Mouse (Mus musculus) neural tube, embryonic 11.5 days (tissue): ENCODE measurements at regions not wholly inside any gene's neighbourhood (a gene's known extent, or its start where the extent isn't known, plus 50 kb on each side); places are given as distances from the start of the nearest gene placed in this dataset.

ENCODE experiments used
- ATAC-seq: fragments of 200-750 bp; cut with Nextera tagmentation; 2 replicates; pipeline ENCODE4 v1.8.0; 2017; ENCODE audit warnings: moderate number of reproducible peaks, mild to moderate bottlenecking, moderate TSS enrichment, moderate library complexity; ENCODE audit not compliant: insufficient read depth, low FRiP score, low TSS enrichment
- DNase-seq: peaks from one replicate; pipeline ENCODE4 v3.0.0-alpha.2; 2015; ENCODE audit warnings: low spot score
- H3K27ac ChIP-seq: fragments of 300-500 bp; sonication (generic); 2 replicates; pipeline ENCODE4 v1.5.1; 2014; ENCODE audit warnings: low read depth, mild to moderate bottlenecking, low read length
- H3K27me3 ChIP-seq: fragments of 300-500 bp; sonication (generic); 2 replicates; pipeline ENCODE4 v1.6.1; 2014; ENCODE audit warnings: mild to moderate bottlenecking, low read length, mixed read lengths; ENCODE audit not compliant: control insufficient read depth, insufficient read depth
- H3K36me3 ChIP-seq: fragments of 300-500 bp; sonication (generic); 2 replicates; pipeline ENCODE4 v1.6.1; 2014; ENCODE audit warnings: mild to moderate bottlenecking, low read length, moderate library complexity, mixed read lengths; ENCODE audit not compliant: control insufficient read depth, insufficient read depth
- H3K4me1 ChIP-seq: fragments of 300-500 bp; sonication (generic); 2 replicates; pipeline ENCODE4 v1.6.1; 2014; ENCODE audit warnings: low read length, mixed read lengths; ENCODE audit not compliant: control insufficient read depth, insufficient read depth
- H3K4me2 ChIP-seq: fragments of 300-500 bp; sonication (generic); 2 replicates; pipeline ENCODE4 v1.6.1; 2014; ENCODE audit warnings: low read depth, mild to moderate bottlenecking, moderate library complexity
- H3K4me3 ChIP-seq: fragments of 300-500 bp; sonication (generic); 2 replicates; pipeline ENCODE4 v1.5.1; 2014; ENCODE audit warnings: low read depth, low read length
- H3K9ac ChIP-seq: fragments of 300-500 bp; sonication (generic); 2 replicates; pipeline ENCODE4 v1.6.1; 2014; ENCODE audit warnings: mild to moderate bottlenecking, low read length
- H3K9me3 ChIP-seq: fragments of 300-500 bp; sonication (generic); 2 replicates; pipeline ENCODE4 v1.6.1; 2016; ENCODE audit warnings: low read length; ENCODE audit not compliant: control insufficient read depth
- WGBS: fragments of 180-500 bp; shearing (Covaris S2); extraction: QIAGEN DNeasy Blood & Tissue Kit; methylation state at CpG from one replicate; pipeline ENCODE4 v1.1.7; 2014; 5-methylcytosine and 5-hydroxymethylcytosine counted together

DNA sequence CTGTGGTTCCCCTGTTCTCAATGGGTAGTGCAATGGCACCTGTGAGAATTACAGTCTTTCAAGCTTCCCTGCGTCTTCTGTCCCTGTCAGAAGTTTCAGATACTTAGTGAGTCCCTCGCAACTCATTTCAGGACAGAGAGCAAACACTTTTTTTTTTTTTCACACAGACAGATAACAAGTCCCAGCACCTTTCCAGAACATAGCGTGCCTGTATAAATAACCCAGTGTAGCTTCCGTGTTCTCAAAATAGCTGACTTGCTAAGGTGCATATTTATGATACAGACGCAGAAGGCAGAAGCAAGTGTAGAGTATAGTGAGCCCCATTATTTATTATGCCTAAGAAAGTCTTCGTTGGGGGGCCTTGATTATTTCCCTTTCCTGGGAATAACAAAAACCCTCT, 929.4 kb downstream of the Robo2 start:
- Histone ChIP-seq H3K4me3 (no peak overlapping the region), H3K27me3 (no peaks in the 10 kb centered on the region), H3K4me2 (no peak overlapping the region), H3K36me3 (no peaks in the 10 kb centered on the region), H3K9me3 (no peaks in the 10 kb centered on the region), H3K4me1 (no peaks in the 10 kb centered on the region), H3K27ac (no peak overlapping the region), H3K9ac (no peak overlapping the region)
- DNase-seq = no peak
- ATAC-seq = no peak
- WGBS = 65% methylated on average over 6 of the region's 6 CpGs

DNA sequence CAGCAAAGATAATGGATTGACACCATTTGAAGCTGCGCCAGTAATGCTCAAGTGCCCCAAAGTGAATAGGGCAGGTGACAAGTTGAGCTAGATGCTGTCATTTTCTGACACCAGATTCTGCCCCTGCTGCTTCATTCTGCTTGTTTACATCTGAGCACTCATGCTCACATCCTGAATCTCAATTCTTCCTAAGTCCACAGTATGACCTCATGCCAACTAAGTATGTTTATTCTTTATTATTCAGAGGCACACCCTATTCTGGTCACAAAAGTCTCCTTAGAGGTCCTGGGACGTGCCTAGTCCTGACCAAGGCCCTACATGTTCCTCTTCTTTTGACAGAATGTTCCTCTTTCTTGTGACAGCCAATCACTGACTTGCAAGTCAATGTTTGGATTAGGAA, 938.1 kb downstream of the Robo2 start:
- Histone ChIP-seq H3K9me3 (no peaks in the 10 kb centered on the region), H3K27ac (no peak overlapping the region), H3K36me3 (no peaks in the 10 kb centered on the region), H3K4me2 (no peak overlapping the region), H3K4me1 (no peaks in the 10 kb centered on the region), H3K4me3 (no peak overlapping the region), H3K27me3 (no peaks in the 10 kb centered on the region), H3K9ac (no peak overlapping the region)
- ATAC-seq (no peak), DNase-seq (no peak)
- 79% methylated on average over 2 of the region's 2 CpGs for WGBS

DNA sequence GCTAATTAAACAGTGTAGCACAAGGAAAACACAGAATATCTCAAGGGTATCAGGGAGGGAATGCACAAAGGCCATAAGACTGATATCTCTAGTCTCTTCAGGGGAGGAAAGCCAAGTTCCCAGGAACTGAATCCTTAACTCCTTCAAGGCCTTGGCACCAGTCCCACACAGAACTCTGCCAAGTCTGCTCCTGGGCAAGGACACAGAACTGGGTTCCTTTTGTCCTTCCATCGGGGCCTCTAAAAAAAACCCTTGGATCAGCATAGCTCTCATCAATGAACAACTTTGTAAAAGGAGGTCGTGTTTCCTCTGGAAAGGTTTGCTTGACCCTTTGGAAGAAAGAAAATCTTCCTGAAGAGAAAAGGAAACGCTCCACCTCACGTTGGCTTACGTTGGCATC, 940.1 kb downstream of the Robo2 start:
- Histone ChIP-seq H3K4me2 (no peak overlapping the region), H3K27ac (no peak overlapping the region), H3K4me3 (no peak overlapping the region), H3K9me3 (no peaks in the 10 kb centered on the region), H3K9ac (no peak overlapping the region), H3K27me3 (no peaks in the 10 kb centered on the region), H3K4me1 (no peaks in the 10 kb centered on the region), H3K36me3 (no peaks in the 10 kb centered on the region)
- DNase-seq (no peak), ATAC-seq (no peak)
- WGBS = 83% methylated on average over 5 of the region's 5 CpGs

DNA sequence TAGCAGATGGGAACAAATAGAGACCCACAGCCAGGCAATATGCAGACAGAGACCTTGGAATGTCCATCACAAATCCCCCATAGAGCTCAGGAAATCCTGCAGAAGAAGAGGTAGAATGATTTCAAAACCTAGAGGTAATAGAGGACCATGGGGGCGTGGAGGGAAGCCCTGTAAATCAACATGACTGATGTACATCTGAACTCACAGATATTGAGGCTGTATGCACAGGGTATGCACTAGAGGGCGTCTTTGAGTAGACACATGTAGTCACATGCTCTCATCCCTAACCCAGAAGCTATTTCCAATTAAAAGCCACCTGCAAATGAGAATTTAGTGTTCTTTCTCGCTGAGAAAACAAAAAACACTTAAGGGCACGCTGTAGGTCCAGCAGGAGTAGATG, 941.1 kb downstream of the Robo2 start:
- Histone ChIP-seq H3K4me2 (no peak overlapping the region), H3K4me1 (no peaks in the 10 kb centered on the region), H3K9ac (no peak overlapping the region), H3K4me3 (no peak overlapping the region), H3K36me3 (no peaks in the 10 kb centered on the region), H3K9me3 (no peaks in the 10 kb centered on the region), H3K27ac (no peak overlapping the region), H3K27me3 (no peaks in the 10 kb centered on the region)
- ATAC-seq = no peak
- 59% methylated on average over 4 of the region's 4 CpGs for WGBS
- DNase-seq = no peak

DNA sequence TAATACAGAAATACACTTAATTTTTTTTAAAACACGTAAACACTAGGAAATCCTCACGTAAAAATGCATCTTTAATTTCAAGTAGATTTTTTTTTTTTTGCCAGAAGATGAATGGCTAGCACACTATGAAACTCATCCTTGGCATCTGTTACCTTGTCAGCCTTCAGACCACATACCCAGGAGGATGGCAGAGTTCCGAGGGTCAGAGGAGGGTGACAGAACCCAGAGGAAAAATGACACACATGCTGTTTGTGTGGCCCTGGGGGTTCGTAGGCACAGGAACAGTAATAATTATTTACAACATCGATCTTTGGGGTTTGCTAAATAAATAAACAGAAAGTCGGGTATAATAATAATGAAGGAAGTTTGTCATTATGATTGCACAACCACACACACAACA, 945.3 kb downstream of the Robo2 start:
- no peaks in the 10 kb centered on the region for H3K27me3 ChIP-seq
- no peaks in the 10 kb centered on the region for H3K36me3 ChIP-seq
- H3K9ac ChIP-seq = no peak overlapping the region
- H3K4me3 ChIP-seq = no peak overlapping the region
- no peak overlapping the region for H3K4me2 ChIP-seq
- ATAC-seq = no peak
- H3K4me1 ChIP-seq = no peaks in the 10 kb centered on the region
- 76% methylated on average over 6 of the region's 6 CpGs for WGBS
- DNase-seq = no peak
- no peaks in the 10 kb centered on the region for H3K9me3 ChIP-seq
- H3K27ac ChIP-seq = no peak overlapping the region

DNA sequence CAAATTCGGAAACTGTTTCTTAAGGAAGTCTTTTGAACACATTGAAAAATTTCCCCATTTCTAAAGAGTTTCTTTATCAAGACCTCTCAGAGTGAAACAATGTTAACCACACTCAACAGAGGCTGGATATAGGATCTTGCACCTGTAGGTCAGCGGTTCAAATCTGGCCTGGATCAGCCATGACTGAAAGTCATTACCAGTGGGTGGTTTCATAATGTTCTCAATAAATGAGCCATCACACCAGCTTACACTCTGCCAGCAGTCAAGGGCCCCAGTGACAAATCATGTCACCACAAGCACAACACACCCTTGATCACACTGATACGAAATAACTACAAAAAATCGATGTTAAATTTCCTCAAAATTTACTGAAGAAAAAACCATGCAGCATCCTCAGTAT, 949.1 kb downstream of the Robo2 start:
- Histone ChIP-seq H3K4me1 (no peaks in the 10 kb centered on the region), H3K27ac (no peak overlapping the region), H3K4me3 (no peak overlapping the region), H3K36me3 (no peaks in the 10 kb centered on the region), H3K9me3 (no peaks in the 10 kb centered on the region), H3K9ac (no peak overlapping the region), H3K27me3 (no peaks in the 10 kb centered on the region), H3K4me2 (no peak overlapping the region)
- 92% methylated on average over 4 of the region's 4 CpGs for WGBS
- DNase-seq (no peak), ATAC-seq (no peak)

DNA sequence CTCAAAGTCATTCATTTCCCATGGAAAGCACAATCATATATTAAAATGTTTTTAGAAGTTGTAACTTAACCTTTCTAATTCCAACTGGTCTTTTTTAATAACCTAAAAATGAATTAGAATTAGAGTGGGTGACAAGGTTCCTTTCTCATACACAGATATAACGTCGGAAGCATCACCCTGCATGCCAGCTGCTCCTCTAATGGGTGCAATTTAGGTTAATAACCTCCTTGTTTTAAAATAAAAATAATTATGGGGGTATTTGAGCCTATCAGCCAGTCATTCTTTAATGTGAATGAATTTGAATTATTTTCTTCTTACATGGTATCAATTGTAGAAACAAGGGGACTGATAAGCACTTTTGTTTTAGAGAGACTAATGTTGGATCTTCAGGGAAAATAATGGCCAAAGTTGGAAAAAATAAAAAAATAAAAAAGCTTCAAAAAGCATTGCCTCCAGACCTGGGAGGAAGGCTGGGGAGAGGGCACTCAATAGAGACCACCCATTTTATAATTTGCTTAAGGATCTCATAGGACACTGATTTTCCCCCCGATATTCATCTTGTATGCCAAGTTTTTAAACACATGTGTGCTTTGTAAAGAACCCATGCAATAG, 960.9 kb downstream of the Robo2 start:
- H3K4me1 ChIP-seq = no peaks in the 10 kb centered on the region
- no peak for DNase-seq
- no peak overlapping the region for H3K27ac ChIP-seq
- ATAC-seq = no peak
- WGBS = 91% methylated on average over 3 of the region's 3 CpGs
- no peaks in the 10 kb centered on the region for H3K9me3 ChIP-seq
- no peak overlapping the region for H3K4me2 ChIP-seq
- H3K36me3 ChIP-seq = no peaks in the 10 kb centered on the region
- no peaks in the 10 kb centered on the region for H3K27me3 ChIP-seq
- no peak overlapping the region for H3K9ac ChIP-seq
- no peak overlapping the region for H3K4me3 ChIP-seq

DNA sequence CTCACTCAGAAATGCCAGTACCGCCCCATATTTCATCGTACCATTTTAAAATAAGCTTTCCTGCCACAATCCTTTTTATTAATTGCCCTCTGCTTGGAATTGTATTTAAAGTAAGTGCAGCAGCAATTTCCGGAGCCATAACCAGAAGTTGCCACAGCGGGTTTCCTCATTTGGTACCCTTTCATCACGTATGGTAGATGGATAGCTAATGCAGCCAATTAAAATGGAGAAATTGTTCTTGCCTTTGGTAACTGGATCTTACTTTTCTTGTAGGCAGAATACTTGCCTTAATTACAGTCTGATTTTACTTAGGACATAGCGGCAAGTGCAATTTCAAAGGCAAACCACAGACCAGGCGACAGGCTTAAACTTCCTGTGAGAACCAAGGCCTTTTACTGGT, 961.8 kb downstream of the Robo2 start:
- no peak overlapping the region for H3K27ac ChIP-seq
- H3K4me3 ChIP-seq = no peak overlapping the region
- no peaks in the 10 kb centered on the region for H3K4me1 ChIP-seq
- H3K36me3 ChIP-seq = no peaks in the 10 kb centered on the region
- no peak overlapping the region for H3K9ac ChIP-seq
- H3K27me3 ChIP-seq = no peaks in the 10 kb centered on the region
- ATAC-seq = no peak
- 92% methylated on average over 7 of the region's 7 CpGs for WGBS
- no peaks in the 10 kb centered on the region for H3K9me3 ChIP-seq
- DNase-seq = no peak
- H3K4me2 ChIP-seq = no peak overlapping the region

DNA sequence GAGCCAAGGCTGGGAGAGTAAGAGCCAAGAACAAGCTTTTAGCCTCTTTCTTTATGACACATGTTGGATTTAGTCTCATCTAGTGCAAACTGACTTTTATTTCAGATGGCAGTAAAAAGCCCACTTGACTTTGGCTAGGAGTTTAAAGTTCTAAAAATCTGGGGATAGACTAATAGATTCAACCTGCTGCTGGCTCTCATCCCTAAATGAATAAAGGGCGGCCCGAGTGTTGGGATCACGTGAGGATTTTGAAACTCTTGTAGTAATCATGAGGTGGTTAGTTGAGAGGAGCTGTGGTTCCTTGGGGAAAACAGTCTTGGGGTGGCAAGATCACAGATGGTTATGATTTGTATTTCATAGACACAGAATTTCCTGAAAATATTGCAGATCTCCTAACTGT, 975.9 kb downstream of the Robo2 start:
- DNase-seq = no peak
- Histone ChIP-seq H3K27ac (no peak overlapping the region), H3K4me1 (no peaks in the 10 kb centered on the region), H3K27me3 (no peaks in the 10 kb centered on the region), H3K9ac (no peak overlapping the region), H3K9me3 (no peaks in the 10 kb centered on the region), H3K4me3 (no peak overlapping the region), H3K4me2 (no peak overlapping the region), H3K36me3 (no peaks in the 10 kb centered on the region)
- ATAC-seq = no peak
- WGBS = 89% methylated on average over 3 of the region's 3 CpGs
